Mouse (Mus musculus) hematopoietic stem cell, adult 5-6 weeks (primary cell): ENCODE results near the gene Med18. TPM values are rescaled to one million over a fixed set of nuclear protein-coding genes. Genes with fewer than 3 reads are reported as not detected.
A peak's percentile ranks its signal among the peaks of the same experiment; 100 is the strongest.
"Not testable (repeated sequence)": the region's sequence is repeated elsewhere in the genome, so short reads cannot be mapped to it uniquely, and the experiment has no call there.

ENCODE experiments used
- ATAC-seq, 2 experiments: fragments of 125-278 bp in 1 of 2; replicated peaks in 1 of 2; 2 replicates each; pipeline ENCODE4 v1.8.0; 2016 to 2017; ENCODE audit warnings: inconsistent platforms in 2 of 2, mild to moderate bottlenecking in 2 of 2, moderate number of reproducible peaks in 2 of 2, low read depth in 1 of 2, moderate TSS enrichment in 1 of 2; ENCODE audit not compliant: low FRiP score in 2 of 2, poor library complexity in 2 of 2, severe bottlenecking in 2 of 2, insufficient read depth in 1 of 2, low TSS enrichment in 1 of 2
- total RNA-seq: library from RNA; stranded (forward); fragments of 172-1452, 232-1000 nt; gene quantifications from 2 replicates; pipeline ENCODE4 v1.2.3, GENCODE M21; 2017

The Med18 gene
- total RNA-seq, 1 experiment from 2014 or later: 16.6 TPM

DNA sequence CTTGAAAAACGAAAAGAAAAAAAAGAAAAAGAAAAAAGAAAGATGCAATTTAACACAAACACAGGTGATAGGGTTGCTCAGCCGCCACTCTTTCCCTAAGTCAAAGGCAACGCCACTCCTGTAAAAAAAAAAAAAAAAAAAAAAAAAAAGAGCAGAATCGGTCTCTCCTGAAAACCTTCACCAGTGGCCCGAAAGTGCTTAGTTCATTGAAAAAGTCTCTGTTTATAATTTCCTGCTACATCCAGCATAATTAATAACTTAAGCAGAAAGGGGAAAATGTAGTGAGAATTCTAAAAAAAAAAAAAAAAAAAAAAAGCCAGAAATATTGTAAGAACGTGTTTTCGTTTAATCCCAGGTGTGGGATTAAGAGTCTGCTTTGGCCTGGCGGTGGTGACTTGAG lies 19.2 kb downstream of the Med18 start:
- ATAC-seq: no peak

DNA sequence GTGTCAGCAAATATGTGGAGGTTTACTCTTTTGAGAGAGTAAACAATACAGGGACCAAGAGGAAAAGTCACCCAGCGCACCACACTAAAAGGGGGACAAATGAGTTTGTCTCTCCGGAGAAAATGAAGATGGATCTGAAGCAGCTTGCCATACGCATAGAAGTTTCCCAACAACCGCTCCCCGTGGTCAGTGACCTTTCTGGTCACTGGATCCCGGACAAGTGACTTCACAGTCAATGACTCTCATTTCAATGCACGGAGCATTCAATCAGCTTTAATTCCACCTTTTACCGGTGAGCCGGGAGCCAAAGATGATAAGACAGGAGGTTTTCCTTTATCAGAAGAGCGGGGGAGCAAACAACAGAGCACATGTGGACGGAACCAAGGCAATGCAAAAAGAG lies 25.9 kb downstream of the Med18 start:
- no peak; a peak in 1 of 4 replicates for ATAC-seq

DNA sequence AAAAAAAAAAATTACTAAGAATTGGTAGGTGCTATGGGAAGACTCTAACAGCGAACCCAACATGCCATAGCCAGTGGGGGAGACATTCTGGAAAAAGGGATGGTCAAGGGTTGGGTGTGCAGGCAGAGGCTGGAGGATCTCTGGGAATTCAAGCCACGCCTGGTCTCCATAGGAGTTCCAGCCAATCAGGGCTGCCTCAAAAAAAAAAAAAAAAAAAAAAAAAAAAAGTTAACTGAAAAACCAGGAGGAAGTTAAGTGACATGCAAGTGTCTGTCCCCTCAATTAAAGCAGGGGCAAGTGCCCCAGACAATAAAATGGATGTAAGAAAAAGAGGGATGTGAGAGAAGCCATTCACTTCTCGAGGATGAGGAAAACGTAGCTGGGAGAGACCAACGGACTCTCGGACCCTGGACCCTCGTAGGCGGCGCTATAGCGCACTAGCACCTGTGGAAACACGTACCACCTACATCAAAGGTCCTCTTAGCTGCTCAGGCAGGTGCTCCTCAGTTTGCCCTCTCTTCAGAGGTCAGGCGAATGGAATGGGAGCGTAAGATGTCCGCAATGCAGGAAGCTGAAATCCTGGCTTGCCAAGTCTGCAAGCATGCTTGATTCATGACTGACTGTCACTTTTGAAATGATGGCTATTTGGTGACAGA lies 30.9 kb downstream of the Med18 start:
- no peak for ATAC-seq

DNA sequence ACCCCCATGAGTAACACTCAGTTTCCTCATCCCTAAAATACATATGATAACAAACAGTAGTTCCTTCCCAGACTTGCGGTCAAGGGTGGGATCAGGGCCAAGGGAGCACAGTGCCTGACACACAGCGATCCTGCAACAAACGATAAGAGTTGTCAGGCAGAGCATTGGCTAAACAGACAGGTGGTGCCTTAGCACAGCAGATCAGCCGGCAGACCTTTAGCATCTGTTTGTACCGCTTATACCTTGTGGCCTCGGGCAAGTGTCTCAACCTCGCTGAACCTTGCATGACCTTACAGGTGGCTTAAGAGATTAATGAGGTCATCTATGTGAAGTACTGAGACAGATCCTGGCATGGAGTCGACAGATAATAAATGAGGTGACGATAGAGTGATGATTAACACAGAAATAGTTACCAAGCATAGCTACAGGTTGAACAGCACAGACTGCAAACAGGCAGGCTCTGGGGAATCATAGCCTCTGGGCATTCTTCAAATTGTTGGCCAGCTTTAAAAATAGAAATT lies 35.6 kb downstream of the Med18 start:
- ATAC-seq: peak; percentile 22 to 71; a peak in 1 of 4 replicates

DNA sequence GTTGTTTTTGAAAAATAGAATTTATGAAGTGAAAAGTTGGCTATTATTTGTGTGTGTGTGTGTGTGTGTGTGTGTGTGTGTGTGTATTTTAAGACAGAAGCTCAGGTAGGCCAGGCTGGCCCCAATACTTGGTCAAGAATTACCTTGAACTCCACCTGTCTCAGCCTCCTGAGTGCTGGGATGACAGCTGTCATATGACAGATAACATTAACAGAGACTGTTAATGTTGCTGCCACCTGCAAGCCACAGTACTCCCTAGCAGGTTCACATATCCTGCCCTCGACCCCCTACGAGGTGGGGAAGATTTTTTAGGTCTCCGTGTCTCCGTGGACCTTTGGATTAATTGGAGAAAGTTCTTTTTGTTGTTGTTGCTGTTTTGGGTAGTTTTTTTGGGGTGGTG lies 36.2 kb downstream of the Med18 start:
- no peak for ATAC-seq

DNA sequence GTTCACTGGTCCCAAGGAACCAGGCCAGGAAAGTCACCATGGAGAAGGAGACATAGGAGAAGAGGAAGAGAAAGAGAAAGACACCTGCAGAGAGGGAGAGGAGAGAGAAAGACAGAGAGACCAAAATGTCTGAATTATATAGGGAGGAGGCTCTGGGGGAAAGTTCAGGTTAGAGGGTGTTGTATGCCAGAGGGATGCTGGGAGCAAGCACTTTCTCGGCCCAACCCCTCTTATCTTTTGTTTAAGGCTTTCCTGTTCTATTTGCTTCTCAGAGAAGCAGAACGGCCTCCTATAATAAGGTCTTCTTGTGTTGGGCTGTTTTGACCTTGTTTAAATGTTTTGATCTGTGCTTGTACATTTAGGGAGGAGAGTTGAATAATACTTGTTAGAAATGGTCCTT lies 37.7 kb downstream of the Med18 start:
- no peak for ATAC-seq

DNA sequence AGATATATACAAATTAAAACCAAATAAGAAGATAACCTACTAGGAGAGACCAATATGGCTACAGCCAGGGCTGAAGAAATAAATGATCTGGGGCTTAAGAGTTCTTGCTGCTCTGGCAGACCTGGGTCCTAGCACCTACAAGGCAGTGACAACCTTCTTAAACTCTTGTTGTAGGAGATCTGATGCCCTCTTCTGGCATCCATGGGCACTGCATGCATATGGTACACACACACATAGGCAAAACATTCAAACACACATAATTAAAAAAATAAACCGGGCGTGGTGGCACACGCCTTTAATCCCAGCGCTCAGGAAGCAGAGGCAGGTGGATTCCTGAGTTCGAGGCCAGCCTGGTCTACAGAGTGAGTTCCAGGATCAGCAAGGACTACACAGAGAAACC lies 39.0 kb downstream of the Med18 start:
- ATAC-seq: no peak

DNA sequence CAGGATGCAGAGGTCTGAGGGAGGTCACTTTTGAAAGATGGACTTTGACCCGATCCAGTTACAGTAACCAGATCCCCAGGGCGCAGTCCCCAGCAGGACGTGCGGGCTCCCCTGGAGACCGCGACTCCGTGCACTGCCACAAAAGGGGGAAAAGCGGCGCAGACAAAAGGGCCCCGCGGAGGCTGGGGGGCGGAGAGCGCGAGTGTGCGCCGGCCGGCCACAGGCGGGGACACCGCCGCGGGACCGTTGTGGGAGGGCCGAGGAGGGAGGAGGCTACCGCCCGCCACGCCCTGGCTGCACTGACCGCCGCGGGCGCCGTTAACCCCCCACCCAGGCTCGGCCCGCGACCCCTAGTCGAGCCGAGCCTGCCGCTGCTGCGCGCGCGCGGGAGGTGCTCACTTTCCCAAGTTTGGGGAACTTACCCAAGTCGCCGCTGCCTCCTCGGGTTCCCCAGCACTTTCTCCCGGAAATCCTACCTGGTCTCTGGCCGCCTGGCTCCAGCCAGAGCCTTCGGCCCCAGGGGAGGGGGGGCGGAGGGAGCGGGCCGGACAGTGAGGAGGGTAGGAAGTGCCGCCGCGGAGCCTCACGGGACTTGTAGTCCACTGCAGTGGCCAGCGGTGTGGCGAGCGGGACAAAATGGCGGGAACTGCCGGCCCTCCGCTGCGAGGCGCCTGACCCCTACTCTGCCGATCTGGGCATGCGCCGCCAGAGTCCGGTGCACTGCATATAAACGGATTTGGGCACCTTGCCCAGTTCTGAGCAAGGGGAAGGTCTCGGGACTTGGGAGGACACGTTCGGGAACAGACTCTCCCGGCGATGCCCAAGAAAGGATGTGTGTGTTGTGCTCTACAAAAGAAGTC lies 41.6 kb downstream of the Med18 start, which contains the start of gene Phactr4:
TSS of gene Phactr4 (minus strand) at position 567 of the 860 bp plus-strand sequence.
- ATAC-seq: peak; percentile 84 to 97

DNA sequence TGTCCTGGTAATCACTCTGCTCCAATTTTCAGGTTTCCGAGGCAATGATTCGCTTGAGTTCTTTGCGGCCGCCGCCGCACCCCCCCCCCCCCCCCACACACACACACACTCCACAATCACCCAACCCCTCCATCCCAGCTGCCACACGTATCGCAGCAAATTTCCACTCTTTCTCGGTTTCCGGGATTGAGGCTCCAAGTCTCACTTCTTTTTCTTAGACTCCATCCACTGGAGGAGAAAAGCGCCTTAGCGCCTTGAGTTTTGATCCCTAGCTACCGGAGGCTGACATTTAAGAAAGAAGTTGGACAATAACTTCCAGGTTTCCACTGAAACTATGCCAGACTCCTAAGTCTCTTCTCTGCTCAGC lies 42.2 kb downstream of the Med18 start:
- ATAC-seq: no peak

DNA sequence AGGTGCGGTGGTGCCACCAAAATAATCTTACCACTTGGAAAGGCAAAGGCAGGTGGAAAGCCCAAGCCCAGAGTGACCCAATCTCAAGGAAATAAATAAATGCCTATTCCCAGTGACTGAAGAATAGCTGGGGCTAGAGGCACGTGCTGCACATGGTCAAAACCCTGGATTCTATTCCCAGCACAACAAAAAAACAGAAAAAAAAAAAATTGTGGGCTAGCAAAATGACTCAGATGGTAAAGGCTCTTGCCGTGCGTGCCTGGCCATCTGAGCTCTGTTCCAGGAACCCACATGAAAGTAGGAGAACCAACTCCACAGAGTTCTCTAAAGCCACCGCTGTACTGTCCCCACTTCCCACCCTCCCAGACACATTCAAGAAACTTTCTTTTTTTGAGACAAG lies 43.2 kb downstream of the Med18 start:
- no peak for ATAC-seq

DNA sequence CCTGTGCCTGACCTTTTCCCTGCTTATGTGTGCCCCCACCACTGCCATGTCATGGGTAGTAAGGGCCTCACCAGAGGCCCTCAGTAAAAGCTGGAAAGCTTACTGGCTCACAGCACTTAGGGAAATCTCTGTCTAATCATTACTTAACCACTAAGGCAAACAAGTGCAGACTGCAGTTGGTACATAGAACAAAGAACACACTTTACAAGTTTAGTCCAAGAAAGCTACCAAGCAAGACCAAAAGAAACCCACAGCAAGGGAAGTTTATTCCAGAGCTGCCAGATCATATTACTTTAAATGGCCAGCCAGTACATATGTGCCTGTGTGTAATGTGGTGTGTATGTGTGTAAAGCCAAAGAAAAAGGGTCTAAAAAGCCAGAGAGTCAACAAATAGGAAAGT lies 47.8 kb downstream of the Med18 start:
- no peak for ATAC-seq

DNA sequence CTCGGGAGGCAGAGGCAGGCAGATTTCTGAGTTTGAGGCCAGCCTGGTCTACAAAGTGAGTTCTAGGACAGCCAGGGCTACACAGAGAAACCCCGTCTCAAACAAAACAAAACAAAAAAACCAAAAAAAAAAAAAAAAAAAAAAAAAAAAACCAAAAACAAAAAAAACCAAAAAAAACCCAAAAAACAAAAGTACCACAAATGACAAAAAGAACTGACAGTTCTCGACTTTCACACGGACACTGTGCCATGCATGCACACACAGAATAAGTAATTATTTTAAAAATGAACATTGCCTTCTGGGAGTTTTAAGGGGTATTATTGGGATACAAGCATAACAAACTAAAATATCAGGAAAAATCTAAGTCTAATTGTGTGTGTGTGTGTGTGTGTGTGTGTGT lies 50.5 kb downstream of the Med18 start:
- ATAC-seq: not testable (repeated sequence)

DNA sequence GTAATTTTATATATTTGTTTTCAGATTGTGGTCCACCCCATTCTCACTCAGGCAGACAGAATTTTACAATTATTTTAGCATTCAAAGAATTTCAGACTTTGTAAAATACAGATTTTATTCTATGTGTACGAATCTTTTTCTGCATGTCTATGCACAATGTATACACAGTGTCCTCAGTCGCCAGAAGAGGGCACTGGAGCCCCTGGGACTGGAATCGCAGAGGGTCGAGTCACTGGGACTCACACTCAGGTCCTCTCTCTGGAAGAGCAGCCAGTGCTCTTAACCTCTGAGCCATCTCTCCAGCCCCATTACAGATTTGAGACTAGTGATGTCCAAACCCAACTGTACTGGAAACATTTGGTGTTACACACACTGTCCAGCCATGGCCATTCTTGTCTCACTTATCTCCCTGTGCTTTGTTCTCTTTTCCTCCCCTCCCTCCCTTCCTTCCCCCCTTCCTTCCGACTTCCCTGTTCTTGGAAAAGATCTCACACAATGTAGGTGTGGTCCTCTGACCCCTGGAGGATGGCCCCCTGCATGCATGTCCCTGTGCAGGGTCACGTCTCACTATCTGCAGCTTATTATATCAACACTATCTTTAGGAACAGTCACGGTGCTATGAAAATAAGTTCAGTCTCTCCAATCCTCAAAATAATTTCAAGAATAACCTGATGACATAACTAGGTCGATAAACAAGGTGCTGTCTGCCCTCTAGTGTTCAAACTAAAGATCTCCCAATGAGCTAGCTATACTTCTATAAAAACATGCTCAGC lies 52.2 kb downstream of the Med18 start:
- ATAC-seq: peak; percentile 75 to 76

DNA sequence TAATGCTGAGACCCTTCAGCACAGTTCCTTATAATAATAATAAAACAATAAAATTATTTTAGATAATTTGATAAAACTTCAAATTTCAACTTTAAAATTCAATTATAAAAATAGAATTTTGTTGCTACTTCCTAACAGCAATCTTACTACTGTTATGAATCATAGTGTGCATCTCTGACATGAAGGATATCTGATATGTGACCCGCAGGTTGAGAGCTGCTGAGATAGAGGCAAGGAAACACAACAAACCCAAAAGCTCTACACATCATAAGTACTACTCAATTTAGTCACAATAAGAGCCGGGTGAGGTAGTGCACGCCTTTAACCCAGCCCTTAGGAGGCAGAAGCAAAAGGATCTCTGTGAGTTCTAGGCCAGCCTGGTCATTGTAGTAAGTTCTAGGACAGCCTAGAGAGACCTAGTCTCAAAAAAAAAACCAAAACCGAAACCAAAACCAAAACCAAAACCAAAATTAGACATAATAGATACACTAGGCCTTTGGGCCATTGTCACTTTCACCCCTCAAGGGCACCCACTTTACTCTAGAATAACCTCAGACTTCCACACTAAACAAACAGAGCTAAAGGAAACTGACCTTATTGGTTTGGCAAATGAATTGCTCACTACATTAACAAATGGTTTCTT lies 54.0 kb downstream of the Med18 start:
- no peak for ATAC-seq
